Mouse (Mus musculus): Measurements from ENCODE around the gene U2surp.

DNA sequence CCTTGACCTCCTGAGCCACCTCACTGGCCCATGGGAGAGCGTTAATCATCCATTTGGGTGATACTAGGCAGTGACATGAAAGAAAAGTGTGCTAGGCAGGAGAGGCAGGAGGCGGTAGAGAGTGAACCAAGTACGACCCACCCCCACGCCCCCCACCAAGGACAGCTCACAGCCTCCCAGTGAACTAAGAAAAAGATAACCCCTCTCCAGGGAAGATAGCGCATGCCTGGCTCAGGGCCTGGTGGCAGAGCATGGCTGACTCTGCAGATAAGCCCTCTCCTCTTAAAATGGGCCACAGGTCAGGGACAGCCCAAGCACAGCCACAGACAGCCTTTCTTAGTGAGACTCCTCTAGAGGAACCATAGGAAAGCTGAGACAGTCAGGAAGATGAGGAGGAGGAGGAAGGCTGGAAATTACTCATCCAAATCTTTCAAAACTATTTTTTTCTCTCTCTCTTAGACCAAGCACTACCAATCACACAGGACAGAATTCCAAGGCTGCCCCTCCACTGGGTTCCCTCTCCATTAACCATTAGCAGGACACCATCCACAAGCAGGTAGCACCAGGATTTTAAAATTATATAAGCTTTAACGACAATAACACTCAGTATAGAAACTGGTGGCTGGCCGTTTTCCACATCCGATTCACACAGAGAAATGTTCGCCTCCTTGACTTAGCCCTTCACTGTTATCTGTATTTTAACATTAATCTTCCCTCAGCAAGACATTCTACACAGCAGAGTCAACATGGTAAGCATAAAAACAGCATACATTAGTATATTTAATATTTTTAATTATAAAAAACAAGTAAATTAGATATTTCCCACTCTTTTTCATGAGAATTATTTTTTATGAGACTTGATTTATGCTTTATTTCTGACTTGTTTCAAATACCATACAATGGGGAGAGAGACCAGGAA is 39.3 kb upstream of the U2surp start:
- TF ChIP-seq ZC3H11A (IDR thresholded peaks at IDR 0.05; ENCODE audit: low read depth, low read length) (no peak), CTCF (IDR thresholded peaks at IDR 0.05 in 2 of 3, conservative IDR thresholded peaks at IDR 0.05 in 1 of 3; ENCODE audit: control insufficient read depth in 1 of 3, insufficient read depth in 1 of 3, low read depth in 2 of 3, low read length in 3 of 3, poor library complexity in 1 of 3, severe bottlenecking in 1 of 3) (peak in 2 of 3 experiments; percentile 19 to 33; a peak in 4 of 6 replicates)
